ENCODE assay signal across 29 mouse cellular contexts in the genomic region with DNA sequence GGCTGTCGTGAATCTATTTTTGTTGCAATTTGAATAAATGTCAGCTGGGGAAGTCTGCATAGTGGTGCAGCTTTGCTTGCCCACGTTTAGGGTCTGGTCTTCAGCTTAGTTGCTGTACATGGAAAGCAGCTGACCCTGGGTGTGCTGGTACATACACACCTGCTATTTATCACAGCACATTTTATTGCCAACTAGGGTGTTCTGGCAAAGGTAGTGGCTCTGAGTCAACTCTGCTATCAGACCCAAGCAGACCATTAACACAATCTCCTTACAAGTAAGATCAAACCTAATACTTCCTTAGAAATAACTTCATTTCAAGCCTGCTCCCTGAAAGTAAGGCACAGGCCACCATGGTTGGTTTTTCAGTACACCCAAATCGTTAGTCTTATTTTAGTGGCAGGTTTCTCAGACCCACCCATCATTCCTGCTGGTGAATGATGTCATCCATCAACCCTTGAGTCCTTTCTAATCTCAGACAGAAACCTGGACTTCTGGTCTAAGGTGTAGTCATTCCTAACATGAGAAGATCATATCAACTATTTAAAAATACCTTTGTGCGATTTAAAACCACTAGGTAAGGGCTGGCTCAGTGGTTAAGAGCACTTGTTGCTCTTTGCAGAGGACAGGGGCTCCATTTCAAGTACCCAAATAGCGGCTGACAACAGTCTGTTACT.
A peak's percentile ranks its signal among the peaks of the same experiment; 100 is the strongest.
DNase-seq lines count a peak whose midpoint lies in the region; ATAC-seq and TF ChIP-seq lines count a peak whose summit lies in the region.
"Had no signal": no experiment of that assay in that cellular context is flagged by ENCODE, and none has a peak within 500 bp of the region (broad histone marks: within the 10 kb centered on the region; RNA-seq: fewer than 3 reads in every experiment).

No protein-coding gene starts in this region.

- peaks cover 0 to 15% of the 10 kb centered on the region in 2 experiments; a peak in 2 of 4 replicates for H3K36me3 ChIP-seq in MEL (ENCODE audit: control insufficient read depth in 1 of 2, insufficient read depth in 2 of 2, low read length in 2 of 2)
- H3K36me3 ChIP-seq in intestine, embryonic 15.5 days, result no peaks in the 10 kb centered on the region
- no peaks in the 10 kb centered on the region for H3K36me3 ChIP-seq in small intestine, adult 2 months (ENCODE audit: control insufficient read depth, insufficient read depth, low read length)
- H3K36me3 ChIP-seq: embryonic facial prominence, embryonic 10.5 days; embryonic facial prominence, embryonic 13.5 days; forebrain, embryonic 10.5 days; G1E; heart, embryonic 12.5 days; heart, embryonic 15.5 days; hindbrain, embryonic 10.5 days had no signal

- no peak overlapping the region for H3K4me3 ChIP-seq in MEL (ENCODE audit: control insufficient read depth in 1 of 2, insufficient read depth in 1 of 2, low read depth in 2 of 2, low read length in 2 of 2)
- no peak overlapping the region for H3K4me3 ChIP-seq in intestine, embryonic 15.5 days (replicated peaks)
- H3K4me3 ChIP-seq in small intestine, adult 2 months (ENCODE audit: low read depth, low read length), result no peak overlapping the region
- H3K4me3 ChIP-seq: embryonic facial prominence, embryonic 10.5 days; embryonic facial prominence, embryonic 13.5 days; forebrain, embryonic 10.5 days; heart, embryonic 12.5 days; heart, embryonic 15.5 days; hindbrain, embryonic 10.5 days had no signal

- no peak overlapping the region for H3K9ac ChIP-seq in MEL (ENCODE audit: control insufficient read depth, low read depth, low read length, poor library complexity, severe bottlenecking)
- no peak overlapping the region for H3K9ac ChIP-seq in intestine, embryonic 15.5 days
- H3K9ac ChIP-seq: embryonic facial prominence, embryonic 13.5 days; forebrain, postnatal 0 days; heart, embryonic 12.5 days; heart, embryonic 15.5 days; hindbrain, embryonic 14.5 days had no signal

- peak; percentile 73 to 85 for TF ChIP-seq EP300 in MEL (IDR thresholded peaks at IDR 0.05; ENCODE audit: low read depth in 1 of 2, low read length in 2 of 2)

- peaks cover 5 to 20% of the 10 kb centered on the region in 2 experiments for H3K4me1 ChIP-seq in MEL (ENCODE audit: control insufficient read depth in 1 of 2, insufficient read depth in 2 of 2, low read length in 2 of 2)
- no peaks in the 10 kb centered on the region for H3K4me1 ChIP-seq in intestine, embryonic 15.5 days (replicated peaks)
- H3K4me1 ChIP-seq in small intestine, adult 2 months (ENCODE audit: control insufficient read depth, insufficient read depth, insufficient read length, low read length), result peaks cover 16% of the 10 kb centered on the region; the same call in 1 of the 2 replicates
- H3K4me1 ChIP-seq: embryonic facial prominence, embryonic 10.5 days; embryonic facial prominence, embryonic 13.5 days; heart, embryonic 12.5 days; heart, embryonic 15.5 days had no signal

- no peaks in the 10 kb centered on the region for H3K27me3 ChIP-seq in MEL (ENCODE audit: control insufficient read depth in 1 of 2, insufficient read depth in 2 of 2, low read length in 2 of 2)
- no peaks in the 10 kb centered on the region for H3K27me3 ChIP-seq in intestine, embryonic 15.5 days (replicated peaks)
- H3K27me3 ChIP-seq in small intestine, adult 2 months (ENCODE audit: control insufficient read depth, insufficient read depth, low read length), result no peaks in the 10 kb centered on the region
- H3K27me3 ChIP-seq: embryonic facial prominence, embryonic 13.5 days; heart, embryonic 12.5 days; heart, embryonic 15.5 days had no signal

- H3K9me3 ChIP-seq in MEL (replicated peaks; ENCODE audit: insufficient read depth, low read length), result no peaks in the 10 kb centered on the region
- no peaks in the 10 kb centered on the region for H3K9me3 ChIP-seq in intestine, embryonic 15.5 days
- H3K9me3 ChIP-seq: embryonic facial prominence, embryonic 10.5 days; embryonic facial prominence, embryonic 13.5 days; forebrain, embryonic 10.5 days; G1E; heart, embryonic 12.5 days; heart, embryonic 15.5 days; hindbrain, embryonic 10.5 days had no signal

- no peak overlapping the region for H3K4me2 ChIP-seq in intestine, embryonic 15.5 days (replicated peaks)
- H3K4me2 ChIP-seq: embryonic facial prominence, embryonic 13.5 days; heart, embryonic 12.5 days; heart, embryonic 15.5 days; hindbrain, embryonic 14.5 days had no signal

- WGBS in intestine, embryonic 15.5 days, result 66% methylated on average over 5 of the region's 5 CpGs
- WGBS in small intestine, adult 2 months, result 40% methylated on average over 5 of the region's 5 CpGs

- peak; percentile 78 for ATAC-seq in intestine, embryonic 15.5 days
- ATAC-seq: forebrain, embryonic 14.5 days; forebrain, postnatal 0 days; hindbrain, postnatal 0 days; inflammation-experienced regulatory T-cells, adult 6 months had no signal

- no peak for TF ChIP-seq RAD21 in MEL (IDR thresholded peaks at IDR 0.05; ENCODE audit: low read depth, low read length)

- no peak for TF ChIP-seq POLR2A in MEL (IDR thresholded peaks at IDR 0.05; ENCODE audit: control insufficient read depth in 1 of 2, insufficient read depth in 1 of 2, low read depth in 1 of 2, low read length in 2 of 2, poor library complexity in 1 of 2)
- TF ChIP-seq POLR2A in small intestine, adult 2 months (IDR thresholded peaks at IDR 0.05; ENCODE audit: low read depth, low read length), result no peak

- no peak for TF ChIP-seq CTCF in MEL (IDR thresholded peaks at IDR 0.05 in 2 of 3, conservative IDR thresholded peaks at IDR 0.05 in 1 of 3; ENCODE audit: control insufficient read depth in 1 of 3, insufficient read depth in 1 of 3, low read depth in 2 of 3, low read length in 3 of 3, poor library complexity in 1 of 3, severe bottlenecking in 1 of 3)
- no peak for TF ChIP-seq CTCF in small intestine, adult 2 months (IDR thresholded peaks at IDR 0.05; ENCODE audit: extremely low read depth, insufficient read length, insufficient replicate concordance, low read depth, low read length)

- no peak overlapping the region for H3K27ac ChIP-seq in MEL (ENCODE audit: control insufficient read depth, low read depth, low read length)
- H3K27ac ChIP-seq in intestine, embryonic 15.5 days, result no peak overlapping the region
- H3K27ac ChIP-seq in small intestine, adult 2 months (ENCODE audit: insufficient read depth, low read depth, low read length), result peak overlapping the region; percentile 71
- H3K27ac ChIP-seq: embryonic facial prominence, embryonic 10.5 days; embryonic facial prominence, embryonic 13.5 days; forebrain, embryonic 10.5 days; heart, embryonic 15.5 days; hindbrain, embryonic 10.5 days; hindbrain, embryonic 14.5 days; hindbrain, postnatal 0 days had no signal

- DNase-seq in MEL (ENCODE audit: low read depth, low spot score), result peak; percentile 61
- no peak for DNase-seq in right cerebral cortex, adult 18-20 months
- DNase-seq in frontal cortex, postnatal 14 days (ENCODE audit: low spot score in 2 of 2), result no peak
- no peak for DNase-seq in layer of hippocampus, postnatal 10 days (ENCODE audit: low spot score in 2 of 2)
- DNase-seq: adrenal gland, adult 8-10 months; adrenal gland, postnatal 25 days; cerebellum, adult 11-12 months; cerebellum, adult 8-10 months; cerebellum, postnatal 10 days; cerebellum, postnatal 36 days; embryo, embryonic 11 days; forebrain, postnatal 0 days; gastrocnemius, postnatal 25 days; heart, adult 18-20 months; heart, postnatal 10 days; heart, postnatal 36 days had no signal

- no peaks in the 10 kb centered on the region for H3K79me2 ChIP-seq in MEL (ENCODE audit: control insufficient read depth, insufficient read depth, low read length, poor library complexity)

TF ChIP-seq in MEL, 35 proteins besides CTCF, POLR2A, EP300 and RAD21:
- TF ChIP-seq MAFK (IDR thresholded peaks at IDR 0.05; ENCODE audit: borderline replicate concordance, low read depth, low read length), result no peak
- TF ChIP-seq SMC3 (IDR thresholded peaks at IDR 0.05; ENCODE audit: low read depth, low read length), result no peak
- no peak for TF ChIP-seq USF1 (IDR thresholded peaks at IDR 0.05; ENCODE audit: low read depth, low read length)
- no peak for TF ChIP-seq ELF1 (IDR thresholded peaks at IDR 0.05; ENCODE audit: low read depth, low read length)
- no peak for TF ChIP-seq POLR2AphosphoS5 (IDR thresholded peaks at IDR 0.05; ENCODE audit: borderline replicate concordance, low read depth, low read length)
- peak; percentile 66 for TF ChIP-seq ETS1 (IDR thresholded peaks at IDR 0.05; ENCODE audit: low read depth, low read length)
- TF ChIP-seq GABPA (IDR thresholded peaks at IDR 0.05; ENCODE audit: low read depth, low read length), result no peak
- TF ChIP-seq POLR2AphosphoS2 (IDR thresholded peaks at IDR 0.05; ENCODE audit: low read length), result no peak
- no peak; the same call in 1 of the 2 replicates for TF ChIP-seq MAX (IDR thresholded peaks at IDR 0.05; ENCODE audit: low read length)
- peak; percentile 46 for TF ChIP-seq GATA1 (IDR thresholded peaks at IDR 0.05; ENCODE audit: low read depth, low read length)
- peak; percentile 84 for TF ChIP-seq TCF12 (IDR thresholded peaks at IDR 0.05; ENCODE audit: low read depth, low read length)
- 0 out of 2 replicates have a peak, but pooled peaks have one; percentile 34 for TF ChIP-seq RCOR1 (IDR thresholded peaks at IDR 0.05; ENCODE audit: low read depth, low read length)
- TF ChIP-seq KAT2A (conservative IDR thresholded peaks at IDR 0.05; ENCODE audit: low read depth, low read length), result no peak
- TF ChIP-seq CHD2 (IDR thresholded peaks at IDR 0.05; ENCODE audit: low read length), result no peak
- TF ChIP-seq SIN3A (IDR thresholded peaks at IDR 0.05; ENCODE audit: low read length), result no peak
- TF ChIP-seq ZKSCAN1 (IDR thresholded peaks at IDR 0.05; ENCODE audit: low read depth, low read length), result no peak
- no peak for TF ChIP-seq TBP (IDR thresholded peaks at IDR 0.05; ENCODE audit: low read depth, low read length)
- TF ChIP-seq TAL1 (IDR thresholded peaks at IDR 0.05; ENCODE audit: low read length), result peak; percentile 39; the same call in 1 of the 2 replicates
- TF ChIP-seq ZC3H11A (IDR thresholded peaks at IDR 0.05; ENCODE audit: low read depth, low read length), result no peak
